14 mouse cellular contexts compared by ENCODE assay signal in genomic region chr2:51736452-51736851, GRCm38 (mm10).
DNase-seq lines count a peak whose midpoint lies in the region; ATAC-seq lines count a peak whose summit lies in the region.
"Had no signal": no experiment of that assay in that cellular context is flagged by ENCODE, and none has a peak within 500 bp of the region (broad histone marks: within the 10 kb centered on the region; RNA-seq: fewer than 3 reads in every experiment).

No protein-coding gene starts in this region.

- no peaks in the 10 kb centered on the region for H3K36me3 ChIP-seq in midbrain, embryonic 11.5 days (ENCODE audit: control insufficient read depth, insufficient read depth, low read length)
- no peaks in the 10 kb centered on the region for H3K36me3 ChIP-seq in midbrain, embryonic 16.5 days (ENCODE audit: control insufficient read depth, insufficient read depth, low read length)
- no peaks in the 10 kb centered on the region for H3K36me3 ChIP-seq in limb, embryonic 13.5 days
- H3K36me3 ChIP-seq: heart, embryonic 12.5 days; hindbrain, embryonic 10.5 days had no signal

- no peak overlapping the region for H3K4me2 ChIP-seq in midbrain, embryonic 11.5 days
- H3K4me2 ChIP-seq in midbrain, embryonic 16.5 days (ENCODE audit: low read length), result no peak overlapping the region
- H3K4me2 ChIP-seq in limb, embryonic 13.5 days (replicated peaks), result no peak overlapping the region
- H3K4me2 ChIP-seq: heart, embryonic 12.5 days; hindbrain, embryonic 14.5 days had no signal

- ATAC-seq in midbrain, embryonic 11.5 days (ENCODE audit: low FRiP score), result no peak
- ATAC-seq in midbrain, embryonic 16.5 days, result no peak
- ATAC-seq in limb, embryonic 13.5 days (ENCODE audit: low FRiP score, low read depth), result peak; percentile 49; the same call in 1 of the 2 replicates
- ATAC-seq in megakaryocyte progenitor cell, adult 5-6 weeks (replicated peaks; ENCODE audit: poor library complexity), result no peak
- ATAC-seq: forebrain, postnatal 0 days had no signal

- 87% methylated on average over 4 of the region's 4 CpGs for WGBS in midbrain, embryonic 11.5 days
- 86% methylated on average over 4 of the region's 4 CpGs for WGBS in midbrain, embryonic 16.5 days
- 32% methylated on average over 4 of the region's 4 CpGs for WGBS in limb, embryonic 13.5 days

- H3K9ac ChIP-seq in midbrain, embryonic 11.5 days (ENCODE audit: low read length), result no peak overlapping the region
- H3K9ac ChIP-seq in midbrain, embryonic 16.5 days (ENCODE audit: low read depth, low read length), result no peak overlapping the region
- H3K9ac ChIP-seq in limb, embryonic 13.5 days, result no peak overlapping the region
- H3K9ac ChIP-seq: forebrain, postnatal 0 days; heart, embryonic 12.5 days; hindbrain, embryonic 14.5 days had no signal

- DNase-seq in left cerebral cortex, postnatal 14 days (ENCODE audit: low spot score in 2 of 2), result peak; percentile 9 to 14
- DNase-seq in left cerebral cortex, postnatal 25 days (ENCODE audit: low spot score in 2 of 2), result no peak
- peak; percentile 60 for DNase-seq in midbrain, embryonic 11.5 days (ENCODE audit: low spot score, missing footprints)
- DNase-seq: adrenal gland, postnatal 10 days; cerebellum, adult 18-20 months; cerebellum, adult 9-11 months; forebrain, postnatal 0 days; gastrocnemius, postnatal 25 days had no signal

- no peak overlapping the region for H3K4me3 ChIP-seq in midbrain, embryonic 11.5 days (ENCODE audit: low read depth, low read length)
- no peak overlapping the region for H3K4me3 ChIP-seq in midbrain, embryonic 16.5 days (ENCODE audit: low read depth, low read length)
- no peak overlapping the region for H3K4me3 ChIP-seq in limb, embryonic 13.5 days
- H3K4me3 ChIP-seq: heart, embryonic 12.5 days; hindbrain, embryonic 10.5 days had no signal

- H3K9me3 ChIP-seq in midbrain, embryonic 11.5 days (ENCODE audit: control insufficient read depth, low read length), result no peaks in the 10 kb centered on the region
- H3K9me3 ChIP-seq in midbrain, embryonic 16.5 days (replicated peaks; ENCODE audit: control insufficient read depth, low read length, poor library complexity, severe bottlenecking), result no peaks in the 10 kb centered on the region
- H3K9me3 ChIP-seq in limb, embryonic 13.5 days, result no peaks in the 10 kb centered on the region
- H3K9me3 ChIP-seq: heart, embryonic 12.5 days; hindbrain, embryonic 10.5 days had no signal

- intact Hi-C loops in left cerebral cortex, postnatal 14 days (cut with DNase I), result no loop called here
- intact Hi-C loops in left cerebral cortex, postnatal 25 days (cut with DNase I), result no loop called here

- H3K27ac ChIP-seq in midbrain, embryonic 11.5 days (ENCODE audit: low read depth, low read length), result no peak overlapping the region
- H3K27ac ChIP-seq in midbrain, embryonic 16.5 days (ENCODE audit: low read length), result no peak overlapping the region
- no peak overlapping the region; the same call in 1 of the 2 replicates for H3K27ac ChIP-seq in limb, embryonic 13.5 days
- H3K27ac ChIP-seq: hindbrain, embryonic 10.5 days; hindbrain, embryonic 14.5 days had no signal

- peaks cover 18% of the 10 kb centered on the region for H3K4me1 ChIP-seq in midbrain, embryonic 11.5 days (ENCODE audit: control insufficient read depth, insufficient read depth, low read length)
- peaks cover 7% of the 10 kb centered on the region; the same call in 1 of the 2 replicates for H3K4me1 ChIP-seq in midbrain, embryonic 16.5 days (ENCODE audit: control insufficient read depth, insufficient read depth, low read length)
- H3K4me1 ChIP-seq in limb, embryonic 13.5 days, result peaks cover 37% of the 10 kb centered on the region

- peaks cover 38% of the 10 kb centered on the region for H3K27me3 ChIP-seq in midbrain, embryonic 11.5 days (ENCODE audit: control insufficient read depth, insufficient read depth, low read length)
- H3K27me3 ChIP-seq in midbrain, embryonic 16.5 days (ENCODE audit: control insufficient read depth, insufficient read depth, low read depth, low read length), result no peaks in the 10 kb centered on the region
- H3K27me3 ChIP-seq in limb, embryonic 13.5 days, result no peaks in the 10 kb centered on the region
- H3K27me3 ChIP-seq: heart, embryonic 12.5 days had no signal

Comparison
In these comparisons a context has a peak if more than half of its experiments do, and no peak if none do; other contexts are left out.
1. DNase-seq: peak in left cerebral cortex, postnatal 14 days (2 of 2) and midbrain, embryonic 11.5 days (single experiment); none in left cerebral cortex, postnatal 25 days (0 of 2).